Mouse (Mus musculus): ENCODE results near the gene Neto2.

- TF ChIP-seq CTCF (IDR thresholded peaks at IDR 0.05; ENCODE audit: control insufficient read depth, insufficient read depth, low read length) = no peak
- TF ChIP-seq POLR2A (IDR thresholded peaks at IDR 0.05; ENCODE audit: borderline replicate concordance, control insufficient read depth, low read depth, low read length) = peak; percentile 21; the same call in 1 of the 2 replicates
Observed at GRCm38 (mm10) chr8:85700751-85701351, at the start of gene Neto2.

Data from bone marrow, adult 2 months (tissue).